Mouse (Mus musculus): ENCODE data around the gene Mier2.

DNA sequence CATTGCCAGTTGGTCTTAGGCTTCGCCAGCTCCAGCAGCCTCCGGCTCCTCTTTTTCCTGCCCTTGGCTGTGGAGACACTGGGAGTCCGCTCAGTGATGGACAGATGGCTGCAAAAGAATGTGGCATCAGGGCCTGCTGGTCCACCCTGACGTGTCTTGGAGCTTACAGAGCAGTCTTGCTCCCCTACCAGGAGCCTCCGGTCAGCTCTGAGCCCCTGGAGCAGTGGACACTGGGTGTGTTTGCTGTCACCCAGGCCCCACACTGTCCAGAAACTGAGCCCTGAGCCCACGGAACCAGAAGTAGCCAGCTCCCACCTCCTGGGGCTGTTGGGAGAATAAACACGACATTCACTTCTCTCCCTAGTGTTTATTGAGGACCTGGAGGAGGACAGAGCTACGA is 31.2 kb upstream of the Mier2 start:
- TF ChIP-seq POLR2A (IDR thresholded peaks at IDR 0.05; ENCODE audit: insufficient read depth, low read length) (no peak), CTCF (IDR thresholded peaks at IDR 0.05; ENCODE audit: low read depth, low read length) (no peak)

Measured in ES-Bruce4 (cell line).